Mouse (Mus musculus): Measurements from ENCODE around the gene Ces1f. TPM values are rescaled to one million over a fixed set of nuclear protein-coding genes. Genes with fewer than 3 reads are reported as not detected.

Gene Ces1f
- not detected for total RNA-seq (2023)

GRCm38 (mm10) chr8:93279556-93279955 is at the start of gene Ces1f:
Ces1f (minus strand) TSS chr8:93279747.

GRCm38 (mm10) chr8:93229446-93229845 is 50.1 kb downstream of the Ces1f start, which contains the start of gene Ces1e:
Ces1e (minus strand) TSS chr8:93229619.

Other genes starting within 250 kb of the Ces1f start
- not detected for gene Ces1a, start 231.6 kb downstream of the Ces1f start, total RNA-seq (2023)
- not detected for gene Ces1b, start 199.7 kb downstream of the Ces1f start, total RNA-seq (2023)
- gene Ces1c, start 148.5 kb downstream of the Ces1f start, total RNA-seq (2023), result not detected
- not detected for gene Ces1d, start 81.9 kb downstream of the Ces1f start, total RNA-seq (2023)
- gene Ces1e, start 50.1 kb downstream of the Ces1f start, total RNA-seq (2023), result not detected
- gene Ces1g, start 57.6 kb upstream of the Ces1f start, total RNA-seq (2023), result not detected
- not detected for gene Ces1h, start 100.0 kb upstream of the Ces1f start, total RNA-seq (2023)

Measured in CD8-positive naive resting alpha-beta T cell, adult 57 days (primary cell).